7 mouse cellular contexts compared by ENCODE assay signal in genomic region chr5:120211182-120211581, GRCm38 (mm10).
DNase-seq lines count a peak whose midpoint lies in the region; ATAC-seq and TF ChIP-seq lines count a peak whose summit lies in the region.

No protein-coding gene starts in this region.

- H3K9ac ChIP-seq in heart, embryonic 14.5 days (ENCODE audit: low read length): no peak overlapping the region
- H3K9ac ChIP-seq in kidney, embryonic 15.5 days: no peak overlapping the region
- no peak overlapping the region for H3K9ac ChIP-seq in midbrain, embryonic 11.5 days (ENCODE audit: low read length)

- TF ChIP-seq CTCF in thymus, adult 2 months (IDR thresholded peaks at IDR 0.05; ENCODE audit: borderline replicate concordance, control insufficient read depth, extremely low read depth, insufficient read depth, low read length, poor library complexity): no peak
- peak; percentile 39; the same call in 1 of the 2 replicates for TF ChIP-seq CTCF in cortical plate, adult 2 months (IDR thresholded peaks at IDR 0.05; ENCODE audit: extremely low read depth, insufficient read depth, low read length)

- no peaks in the 10 kb centered on the region for H3K36me3 ChIP-seq in thymus, adult 2 months (ENCODE audit: control insufficient read depth, insufficient read depth, low read length)
- no peaks in the 10 kb centered on the region for H3K36me3 ChIP-seq in heart, embryonic 14.5 days (ENCODE audit: control insufficient read depth, insufficient read depth, low read length)
- H3K36me3 ChIP-seq in kidney, embryonic 15.5 days: no peaks in the 10 kb centered on the region
- H3K36me3 ChIP-seq in midbrain, embryonic 11.5 days (ENCODE audit: control insufficient read depth, insufficient read depth, low read length): no peaks in the 10 kb centered on the region

- H3K27ac ChIP-seq in thymus, adult 2 months (ENCODE audit: control insufficient read depth, insufficient read depth, low read length): no peak overlapping the region
- H3K27ac ChIP-seq in cortical plate, adult 2 months (ENCODE audit: insufficient read depth, low read length): no peak overlapping the region
- no peak overlapping the region for H3K27ac ChIP-seq in heart, embryonic 14.5 days (replicated peaks in 1 of 2; ENCODE audit: control insufficient read depth in 1 of 2, insufficient read depth in 1 of 2, low read depth in 2 of 2, low read length in 2 of 2)
- no peak overlapping the region for H3K27ac ChIP-seq in kidney, embryonic 15.5 days
- H3K27ac ChIP-seq in midbrain, embryonic 11.5 days (ENCODE audit: low read depth, low read length): no peak overlapping the region

- no peak overlapping the region for H3K4me3 ChIP-seq in thymus, adult 2 months (ENCODE audit: control insufficient read depth, insufficient read depth, low read length)
- H3K4me3 ChIP-seq in cortical plate, adult 2 months (ENCODE audit: insufficient read depth, low read length): no peak overlapping the region
- peak overlapping the region; percentile 14 to 20; a peak in 3 of 4 replicates for H3K4me3 ChIP-seq in heart, embryonic 14.5 days (ENCODE audit: control insufficient read depth in 1 of 2, insufficient read depth in 1 of 2, low read depth in 1 of 2, low read length in 2 of 2)
- peak overlapping the region; percentile 13 for H3K4me3 ChIP-seq in kidney, embryonic 15.5 days (replicated peaks)
- no peak overlapping the region for H3K4me3 ChIP-seq in midbrain, embryonic 11.5 days (ENCODE audit: low read depth, low read length)

- WGBS in thymus, adult 2 months: 23% methylated on average over 17 of the region's 17 CpGs
- 5% methylated on average over 17 of the region's 17 CpGs for WGBS in heart, embryonic 14.5 days
- WGBS in kidney, embryonic 15.5 days: 9% methylated on average over 17 of the region's 17 CpGs
- 7% methylated on average over 17 of the region's 17 CpGs for WGBS in midbrain, embryonic 11.5 days

- H3K4me1 ChIP-seq in thymus, adult 2 months (replicated peaks; ENCODE audit: control insufficient read depth, insufficient read depth, low read length): no peaks in the 10 kb centered on the region
- H3K4me1 ChIP-seq in cortical plate, adult 2 months (ENCODE audit: control insufficient read depth, insufficient read depth, low read length): no peaks in the 10 kb centered on the region
- peaks cover 3 to 5% of the 10 kb centered on the region in 2 experiments; a peak in 1 of 4 replicates for H3K4me1 ChIP-seq in heart, embryonic 14.5 days (ENCODE audit: control insufficient read depth in 2 of 2, insufficient read depth in 2 of 2, low read length in 2 of 2)
- H3K4me1 ChIP-seq in kidney, embryonic 15.5 days: peaks cover 19% of the 10 kb centered on the region
- peaks cover 25% of the 10 kb centered on the region for H3K4me1 ChIP-seq in midbrain, embryonic 11.5 days (ENCODE audit: control insufficient read depth, insufficient read depth, low read length)

- TF ChIP-seq POLR2A in thymus, adult 2 months (IDR thresholded peaks at IDR 0.05; ENCODE audit: control insufficient read depth, extremely low read depth, insufficient read depth, low read length, poor library complexity): no peak
- no peak for TF ChIP-seq POLR2A in cortical plate, adult 2 months (IDR thresholded peaks at IDR 0.05; ENCODE audit: extremely low read depth, insufficient read depth, low read length)

- ATAC-seq in heart, embryonic 14.5 days (ENCODE audit: insufficient number of reproducible peaks, insufficient read depth, low FRiP score, low read depth): no peak
- ATAC-seq in kidney, embryonic 15.5 days (replicated peaks; ENCODE audit: low FRiP score): no peak
- no peak for ATAC-seq in midbrain, embryonic 11.5 days (ENCODE audit: low FRiP score)

- H3K4me2 ChIP-seq in heart, embryonic 14.5 days (ENCODE audit: low read length): peak overlapping the region; percentile 58
- peak overlapping the region; percentile 47 for H3K4me2 ChIP-seq in kidney, embryonic 15.5 days
- peak overlapping the region; percentile 16; the same call in 1 of the 2 replicates for H3K4me2 ChIP-seq in midbrain, embryonic 11.5 days

- H3K9me3 ChIP-seq in heart, embryonic 14.5 days (ENCODE audit: control insufficient read depth, low read length): no peaks in the 10 kb centered on the region
- H3K9me3 ChIP-seq in kidney, embryonic 15.5 days (replicated peaks): no peaks in the 10 kb centered on the region
- no peaks in the 10 kb centered on the region for H3K9me3 ChIP-seq in midbrain, embryonic 11.5 days (ENCODE audit: control insufficient read depth, low read length)

- DNase-seq in thymus, adult 2 months: peak; percentile 8
- no peak for DNase-seq in thymus, adult 18-20 months
- peak; percentile 87 for DNase-seq in midbrain, embryonic 11.5 days (ENCODE audit: low spot score, missing footprints)
- no peak for DNase-seq in spleen, postnatal 36 days (ENCODE audit: low spot score in 2 of 2)

- peaks cover 8% of the 10 kb centered on the region; the same call in 1 of the 2 replicates for H3K27me3 ChIP-seq in thymus, adult 2 months (ENCODE audit: control insufficient read depth, insufficient read depth, low read length)
- H3K27me3 ChIP-seq in heart, embryonic 14.5 days (ENCODE audit: control insufficient read depth, insufficient read depth, low read length): peaks cover 29% of the 10 kb centered on the region
- peaks cover 50% of the 10 kb centered on the region for H3K27me3 ChIP-seq in kidney, embryonic 15.5 days
- H3K27me3 ChIP-seq in midbrain, embryonic 11.5 days (ENCODE audit: control insufficient read depth, insufficient read depth, low read length): peaks cover 29% of the 10 kb centered on the region

Comparison
In these comparisons a context has a peak if more than half of its experiments do, and no peak if none do; other contexts are left out.
1. DNase-seq: peak in thymus, adult 2 months (single experiment) and midbrain, embryonic 11.5 days (single experiment); none in thymus, adult 18-20 months (0 of 2) and spleen, postnatal 36 days (0 of 2).
2. H3K4me3 ChIP-seq: peak in heart, embryonic 14.5 days (2 of 2) and kidney, embryonic 15.5 days (single experiment); none in thymus, adult 2 months (single experiment), cortical plate, adult 2 months (single experiment) and midbrain, embryonic 11.5 days (single experiment).
3. Peak in every context shown above with its lines, with median percentiles within 50 percentile points of each other: H3K4me2 ChIP-seq.